Mouse (Mus musculus): ENCODE measurements at regions not wholly inside any gene's neighbourhood (a gene's known extent, or its start where the extent isn't known, plus 50 kb on each side); places are given as distances from the start of the nearest gene placed in this dataset.

GRCm38 (mm10) chr5:106038321-106038720, 162.0 kb downstream of the Zfp326 start:
- DNase-seq = no peak

GRCm38 (mm10) chr5:106036176-106036575, 159.8 kb downstream of the Zfp326 start:
- DNase-seq = no peak

DNA sequence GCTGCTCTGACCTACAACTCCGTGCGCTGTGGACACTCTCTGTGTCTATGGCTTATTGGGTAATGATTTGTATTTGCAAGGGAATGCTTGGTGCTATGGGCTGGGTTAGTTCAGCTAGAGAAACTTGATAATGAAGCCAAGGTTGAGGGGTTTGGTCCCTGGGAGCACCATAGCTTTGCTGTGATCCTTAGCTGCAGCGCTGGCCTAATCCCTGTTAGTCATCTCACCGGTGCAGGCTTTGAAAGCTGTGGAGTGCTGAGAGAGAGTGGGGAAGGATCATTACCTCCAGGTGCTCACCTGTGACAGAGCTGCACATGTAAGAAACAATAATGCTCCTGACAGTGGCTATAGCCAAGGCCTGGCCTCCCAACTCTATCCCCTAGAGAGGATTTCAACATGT, 156.6 kb downstream of the Zfp326 start:
- no peak for DNase-seq

DNA sequence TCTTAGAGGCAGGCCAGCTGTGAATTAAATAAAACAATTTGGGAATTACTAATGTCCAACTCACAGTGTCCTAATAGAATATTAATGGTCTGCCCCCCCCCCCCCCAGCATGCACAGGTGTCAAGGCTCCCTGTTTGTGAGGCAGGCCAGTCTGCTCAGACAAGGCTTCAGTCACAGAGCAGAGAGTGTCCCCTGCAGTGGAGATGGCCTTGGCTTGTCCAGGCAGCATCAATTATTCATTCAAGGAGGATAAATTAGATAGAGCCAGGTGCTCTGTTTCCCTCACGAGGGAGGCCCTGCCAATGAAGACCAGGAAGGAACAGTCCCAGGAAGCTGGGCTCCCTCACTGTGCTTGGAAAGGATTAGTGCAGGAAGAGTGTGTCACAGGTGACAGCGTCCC, 150.5 kb downstream of the Zfp326 start:
- DNase-seq = no peak

DNA sequence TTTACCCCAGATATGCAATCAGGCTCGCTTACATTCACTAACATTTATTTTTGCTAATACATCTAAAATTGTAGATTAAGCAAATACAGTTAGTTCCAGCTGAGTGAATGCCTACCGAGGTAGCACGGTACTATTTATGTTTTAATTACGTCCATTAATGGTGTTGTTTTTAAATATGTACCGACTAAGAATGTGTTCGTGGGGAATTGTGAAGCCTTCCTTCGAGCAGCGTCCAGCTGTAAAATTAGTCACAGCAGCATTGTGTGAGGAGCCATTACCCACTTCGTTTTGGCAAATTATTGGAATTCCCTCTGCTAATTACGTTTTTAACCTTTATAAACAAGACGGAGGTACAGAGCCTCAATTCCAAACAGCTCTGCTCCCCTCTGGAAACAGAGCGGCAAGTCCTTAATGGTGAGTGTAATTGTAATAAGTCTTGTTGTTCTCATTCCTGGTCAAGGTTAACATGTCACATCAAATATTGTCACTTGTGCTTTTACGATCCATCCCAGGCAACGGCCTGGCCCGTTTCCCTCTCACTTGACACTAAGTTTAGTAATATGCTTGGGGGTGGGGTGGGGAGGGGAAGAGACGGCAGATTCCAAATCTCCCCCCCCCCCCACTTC, 128.0 kb downstream of the Zfp326 start:
- DNase-seq = no peak

DNA sequence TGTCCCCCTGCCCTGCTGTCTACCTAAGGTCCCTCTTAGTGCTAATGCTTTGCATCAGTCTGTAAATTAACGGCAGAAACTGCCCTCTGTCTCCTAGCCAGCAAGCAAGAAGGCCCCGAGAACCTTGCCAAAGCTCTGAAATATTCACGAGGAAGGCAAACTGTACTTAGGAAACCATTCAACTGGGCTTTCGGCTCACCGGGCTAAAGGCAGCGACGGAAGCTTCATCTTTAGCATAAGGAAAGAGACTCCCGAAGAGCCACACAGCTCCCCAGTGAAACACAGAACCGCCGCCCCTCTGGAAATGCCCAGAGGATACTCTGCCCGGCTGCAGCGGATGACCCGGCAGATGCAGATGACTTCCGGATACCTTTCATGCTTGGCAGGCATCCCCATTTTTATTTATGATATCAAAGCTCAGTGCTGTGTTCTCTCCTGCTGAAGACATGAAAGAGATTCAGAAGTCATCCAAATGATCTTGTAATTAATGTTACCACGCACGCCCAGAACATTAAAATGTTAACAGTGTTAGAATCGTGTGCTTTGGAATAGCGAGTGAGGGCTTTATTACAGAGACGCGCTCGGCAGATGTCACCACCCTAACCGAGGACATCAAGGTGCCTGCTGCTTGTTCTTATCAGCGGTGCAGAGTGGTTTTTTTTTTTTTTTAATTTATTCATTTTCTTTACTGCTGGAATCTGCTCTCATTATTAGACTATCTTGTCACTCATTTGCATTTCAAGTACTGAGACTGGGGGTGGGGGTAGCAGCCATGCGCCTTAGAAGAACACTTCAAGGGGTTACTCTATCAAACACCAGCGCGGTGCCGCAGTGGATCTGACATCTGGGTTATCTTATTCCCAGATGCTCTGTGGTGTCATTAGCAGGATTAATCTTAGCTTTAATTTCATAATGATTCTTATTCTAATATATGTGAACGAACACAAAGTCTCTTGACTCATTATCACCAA, 127.2 kb downstream of the Zfp326 start:
- DNase-seq = no peak

GRCm38 (mm10) chr5:106002330-106002729, 126.0 kb downstream of the Zfp326 start:
- no peak for DNase-seq

GRCm38 (mm10) chr5:105994218-105994617, 117.9 kb downstream of the Zfp326 start:
- no peak for DNase-seq

DNA sequence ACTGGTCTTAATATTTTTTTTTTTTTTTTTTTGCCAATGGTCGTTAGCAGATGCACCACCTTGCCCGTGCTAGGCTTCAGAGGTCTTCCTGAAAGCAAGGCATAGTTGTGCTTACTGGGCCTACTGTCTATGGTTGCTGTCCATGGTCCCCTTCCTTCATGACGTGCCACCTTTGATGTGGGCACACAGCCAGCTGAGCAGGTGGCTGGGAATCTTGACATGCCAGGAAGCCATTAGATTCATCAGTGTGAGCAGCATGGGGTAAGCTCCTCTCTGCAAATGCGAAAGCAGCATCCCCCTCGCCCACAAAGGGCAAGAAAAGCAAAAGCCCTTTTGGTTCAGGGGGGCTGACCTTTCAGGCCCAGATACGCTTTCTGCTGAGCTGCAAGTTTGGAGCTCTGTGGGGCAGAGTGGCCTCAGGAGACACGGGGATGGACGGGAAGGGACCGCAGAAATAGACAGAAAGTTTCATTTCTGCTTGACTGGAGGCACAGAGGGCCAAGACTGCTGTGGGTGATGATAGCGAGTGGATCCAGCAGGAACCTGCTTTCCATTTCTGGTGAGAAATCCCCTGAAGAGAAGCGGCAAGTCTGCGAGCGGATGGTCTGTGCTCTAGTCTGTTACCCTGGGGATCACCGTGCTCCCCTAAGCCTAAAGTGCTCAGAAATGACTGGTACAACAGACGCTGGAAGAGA, 116.8 kb downstream of the Zfp326 start:
- no peak for DNase-seq

DNA sequence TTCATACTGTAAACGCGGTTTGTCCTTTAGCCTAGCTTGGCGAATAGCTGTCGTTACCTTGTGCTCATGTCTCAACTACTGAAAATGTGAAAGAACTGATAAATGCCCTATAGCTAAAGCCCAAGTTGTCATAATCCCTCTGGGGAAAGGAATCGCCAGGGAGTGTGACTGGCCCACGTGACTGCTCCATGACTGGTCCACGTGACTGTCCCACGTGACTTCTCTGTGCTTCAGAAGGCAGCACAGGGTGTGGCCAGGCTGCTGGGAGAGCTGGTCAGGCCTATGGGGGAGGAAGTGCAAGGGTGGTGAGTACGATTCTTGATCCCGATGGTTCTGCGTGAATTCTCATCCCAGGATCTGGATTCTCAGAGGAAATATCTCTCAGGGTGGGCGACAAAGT, 114.4 kb downstream of the Zfp326 start:
- no peak for DNase-seq

DNA sequence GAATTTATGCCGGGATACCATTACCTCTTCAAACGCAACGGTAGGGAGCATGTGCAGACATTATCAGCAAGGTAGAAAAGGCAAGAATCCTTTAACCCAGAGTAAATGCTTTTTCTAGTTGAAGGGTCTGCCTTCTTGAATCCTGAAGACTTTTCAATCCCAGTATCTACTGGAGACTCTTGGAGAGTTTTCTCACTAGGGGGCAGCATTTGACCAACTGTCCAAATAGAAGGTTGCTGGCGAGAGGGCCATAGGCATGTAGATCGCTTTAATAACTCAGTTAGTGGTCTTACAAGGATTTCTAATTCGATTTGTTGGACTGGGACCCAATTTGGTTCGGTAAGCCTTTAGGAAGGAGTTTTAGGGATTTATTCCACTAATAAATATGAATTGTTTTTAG, 110.0 kb downstream of the Zfp326 start:
- DNase-seq = no peak

DNA sequence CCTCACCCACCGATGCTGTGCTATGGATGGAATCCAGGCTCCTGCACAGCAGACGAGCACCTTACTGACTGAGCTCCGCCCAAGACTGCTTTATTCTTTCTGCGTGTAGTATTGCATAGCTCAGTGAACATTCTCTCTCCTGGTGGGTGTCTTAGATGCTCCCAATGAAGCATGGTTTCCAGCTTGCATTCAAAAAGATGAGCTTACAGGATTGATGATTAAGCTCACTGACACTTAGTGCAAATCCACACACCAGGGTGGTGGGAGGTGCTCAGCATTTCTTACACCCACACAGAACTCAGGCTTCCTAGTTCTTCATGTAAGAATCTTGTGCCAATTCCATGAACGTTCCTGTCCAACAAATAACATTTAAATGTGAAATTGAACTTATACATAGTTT, 106.8 kb downstream of the Zfp326 start:
- DNase-seq = no peak

- DNase-seq = no peak
Measured at GRCm38 (mm10) chr5:105976746-105977145, 100.4 kb downstream of the Zfp326 start.

- no peak for DNase-seq
Measured at GRCm38 (mm10) chr5:105976076-105976475, 99.7 kb downstream of the Zfp326 start.

DNA sequence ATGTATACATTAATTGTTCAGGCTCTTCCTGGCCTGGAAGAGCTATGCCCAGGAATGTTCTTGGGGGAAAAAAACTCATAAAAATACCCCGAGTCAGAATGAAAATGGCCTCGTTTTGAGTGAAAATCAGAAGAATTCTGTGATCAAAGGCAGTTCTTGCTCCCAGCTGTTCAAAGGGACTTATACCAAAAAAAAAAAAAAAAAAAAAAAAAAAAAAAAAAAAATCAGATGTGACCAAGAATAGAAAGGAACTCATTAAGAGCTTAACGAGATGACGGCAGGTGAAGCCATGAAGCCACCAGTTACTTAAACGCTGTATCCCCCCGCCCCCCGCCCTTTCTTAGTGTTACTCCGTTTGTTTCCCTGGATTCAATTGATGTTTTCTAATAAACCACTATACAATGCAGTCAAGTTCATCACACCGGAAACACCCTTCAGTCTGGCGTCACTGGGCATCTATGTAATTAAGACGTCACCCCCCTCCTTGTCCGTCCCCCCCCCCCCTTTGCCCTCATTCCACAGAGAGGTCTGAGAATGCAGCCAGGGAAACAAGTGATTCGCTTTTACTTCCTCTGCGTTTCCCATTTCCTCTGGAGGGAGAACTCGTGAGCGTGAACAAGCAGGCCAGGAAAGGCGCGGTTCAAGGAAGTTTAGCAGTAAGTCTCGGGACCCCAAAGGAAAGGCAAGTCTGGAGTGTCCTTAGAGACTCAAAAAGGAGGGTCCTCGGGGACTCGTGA, 99.1 kb downstream of the Zfp326 start:
- DNase-seq = no peak

DNA sequence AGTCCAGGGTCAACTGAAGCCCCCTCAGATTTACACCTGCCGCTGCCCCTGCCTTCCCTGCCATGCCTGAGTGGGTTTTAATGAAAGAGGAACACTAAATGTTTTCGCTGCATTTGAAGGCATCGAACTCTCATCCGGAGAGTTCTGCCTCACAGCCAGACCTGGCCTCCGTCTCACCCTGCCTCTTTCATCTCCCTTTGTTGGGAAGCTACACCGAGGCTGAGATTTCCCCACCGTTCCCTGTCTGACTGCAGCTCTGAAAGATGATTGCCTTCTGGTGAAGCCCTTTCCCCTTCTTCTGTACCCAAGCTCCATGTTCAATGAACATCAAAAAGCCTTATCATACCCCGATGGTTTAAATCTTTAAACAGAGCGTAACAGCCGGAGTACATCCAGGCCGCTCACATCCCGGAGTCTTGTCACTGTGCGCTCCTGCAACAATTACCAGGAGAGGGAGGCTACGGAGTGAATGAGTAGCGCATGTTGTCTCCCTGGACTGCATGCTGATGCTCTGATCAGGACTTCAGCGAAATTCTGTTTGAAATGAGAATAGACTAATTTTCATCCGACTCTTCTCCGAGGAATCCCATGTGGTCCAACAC, 98.3 kb downstream of the Zfp326 start:
- DNase-seq = no peak
